8 mouse cellular contexts compared by ENCODE assay signal in genomic region chr13:108315702-108316486, GRCm38 (mm10). TPM values are rescaled to one million over a fixed set of nuclear protein-coding genes. Genes with fewer than 3 reads are reported as not detected.
DNase-seq lines count a peak whose midpoint lies in the region; ATAC-seq lines count a peak whose summit lies in the region.

Depdc1b (plus strand) TSS chr13:108316332.

- H3K36me3 ChIP-seq in hindbrain, embryonic 13.5 days: no peaks in the 10 kb centered on the region

- no peaks in the 10 kb centered on the region for H3K27me3 ChIP-seq in hindbrain, embryonic 13.5 days

- peak within 1 kb of the TSS; percentile 93 for H3K4me2 ChIP-seq in hindbrain, embryonic 13.5 days

- H3K9me3 ChIP-seq in hindbrain, embryonic 13.5 days: no peaks in the 10 kb centered on the region

- under 1% methylated on average over 48 of the region's 48 CpGs for WGBS in hindbrain, embryonic 13.5 days

- peak within 1 kb of the TSS; percentile 66 for H3K4me3 ChIP-seq in hindbrain, embryonic 13.5 days

- DNase-seq in Muller cell, postnatal 12 days (ENCODE audit: inconsistent ontology term): peak; percentile 93
- peak; percentile 91 for DNase-seq in cerebellum, adult 9-11 months
- peak; percentile 87 to 93 for DNase-seq in frontal cortex, postnatal 10 days (ENCODE audit: low spot score in 2 of 2)
- peak; percentile 72 to 87 for DNase-seq in layer of hippocampus, postnatal 25 days (ENCODE audit: extremely low spot score in 1 of 2, low spot score in 1 of 2)
- DNase-seq in lung, postnatal 25 days (ENCODE audit: low spot score): peak; percentile 97
- peak; percentile 96 for DNase-seq in retina, embryonic 14.5 days (ENCODE audit: low spot score)
- DNase-seq in thymus, postnatal 4 days: peak; percentile 98

- H3K27ac ChIP-seq in hindbrain, embryonic 13.5 days: 0 out of 2 replicates have a peak within 1 kb of the TSS, but pooled peaks have one; percentile 62

- H3K4me1 ChIP-seq in hindbrain, embryonic 13.5 days (replicated peaks): peaks cover 12% of the 10 kb centered on the region

- ATAC-seq in hindbrain, embryonic 13.5 days (ENCODE audit: low FRiP score): peak; percentile 97

- peak within 1 kb of the TSS; percentile 82 for H3K9ac ChIP-seq in hindbrain, embryonic 13.5 days

RNA-seq across cellular contexts. Expression of gene Depdc1b, which starts in this region (rescaled TPM):
- polyA plus RNA-seq in hindbrain, embryonic 13.5 days (2015; fragmentation: Nextera tagmentation; extraction: Ambion mirVana): 2.3 and 2.7 TPM in 2 replicates
- total RNA-seq in layer of hippocampus, postnatal 25 days (2021): 1 to 10 TPM; 1.1 TPM

Comparison
In these comparisons a context has a peak if more than half of its experiments do, and no peak if none do; other contexts are left out.
1. Peak in every context shown above with its lines: DNase-seq, ATAC-seq, H3K4me3 ChIP-seq and H3K27ac ChIP-seq.